Mouse (Mus musculus): ENCODE measurements around the gene Pgc. TPM values are rescaled to one million over a fixed set of nuclear protein-coding genes. Genes with fewer than 3 reads are reported as not detected.

The Pgc gene
- polyA plus RNA-seq, 1 experiment, result 0.32 TPM

GRCm38 (mm10) chr17:47735553-47736100 lies 9.0 kb downstream of the Pgc start:
- H3K27ac ChIP-seq (ENCODE audit: control insufficient read depth, insufficient read depth, low read depth, low read length), result no peak overlapping the region
- no peaks in the 10 kb centered on the region for H3K27me3 ChIP-seq (ENCODE audit: control insufficient read depth, insufficient read depth, low read length)
- H3K4me1 ChIP-seq (ENCODE audit: control insufficient read depth, insufficient read depth, low read length), result peaks cover 13% of the 10 kb centered on the region
- H3K36me3 ChIP-seq (ENCODE audit: control insufficient read depth, insufficient read depth, low read length), result no peaks in the 10 kb centered on the region
- H3K4me3 ChIP-seq (ENCODE audit: control insufficient read depth, low read depth, low read length), result no peak overlapping the region
- TF ChIP-seq POLR2A (IDR thresholded peaks at IDR 0.05; ENCODE audit: control insufficient read depth, low read depth, low read length) (no peak), CTCF (IDR thresholded peaks at IDR 0.05; ENCODE audit: control insufficient read depth, insufficient read depth, insufficient replicate concordance, low read depth, low read length) (no peak)

GRCm38 (mm10) chr17:47736856-47737255 lies 10.2 kb downstream of the Pgc start, which contains the start of gene Tfeb:
TSS of gene Tfeb (plus strand) at chr17:47737030.
- H3K27ac ChIP-seq (ENCODE audit: control insufficient read depth, insufficient read depth, low read depth, low read length), result peak within 1 kb of the TSS; percentile 66
- TF ChIP-seq POLR2A (IDR thresholded peaks at IDR 0.05; ENCODE audit: control insufficient read depth, low read depth, low read length) (peak; percentile 65; the same call in 1 of the 2 replicates), CTCF (IDR thresholded peaks at IDR 0.05; ENCODE audit: control insufficient read depth, insufficient read depth, insufficient replicate concordance, low read depth, low read length) (peak; percentile 89)
- H3K27me3 ChIP-seq (ENCODE audit: control insufficient read depth, insufficient read depth, low read length), result no peaks in the 10 kb centered on the region

DNA sequence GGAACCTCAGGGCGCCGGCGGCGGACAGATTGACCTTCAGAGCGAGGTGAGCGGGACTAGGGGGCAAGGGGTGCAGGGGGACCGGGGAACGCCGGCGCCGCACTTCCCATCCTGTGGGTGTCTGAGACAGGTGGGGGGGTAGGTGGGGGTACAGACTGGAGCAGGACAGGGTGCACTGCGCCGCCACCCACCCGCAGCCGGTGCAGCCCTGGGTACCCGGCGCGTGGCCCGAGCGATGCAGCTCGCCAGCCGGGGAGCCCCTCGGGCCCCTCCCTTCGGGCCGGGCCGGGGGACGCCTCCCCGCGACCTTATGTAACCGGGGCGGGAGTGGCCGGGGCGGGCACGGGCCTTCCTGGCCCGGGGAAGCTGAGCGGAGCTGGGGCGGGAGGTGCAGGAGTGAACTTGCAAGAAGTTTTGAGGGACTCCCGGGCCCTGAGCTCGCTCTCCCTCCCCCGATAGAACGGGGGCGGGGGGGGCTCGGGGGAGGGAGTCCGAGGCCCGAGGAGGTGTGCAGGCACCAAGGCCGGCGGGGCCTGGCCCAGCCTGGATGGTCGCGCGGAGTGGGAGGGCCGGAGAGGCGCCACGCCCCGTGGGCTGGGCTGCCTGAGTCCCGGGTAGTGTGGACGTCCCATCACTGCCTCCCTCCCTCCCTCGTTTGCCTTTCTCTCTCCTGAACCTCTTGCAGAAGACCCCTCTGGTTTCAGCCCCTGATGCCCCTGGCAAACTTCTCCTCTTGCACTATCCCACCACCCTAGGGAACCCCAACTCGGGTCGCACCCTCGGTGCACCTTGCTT lies 10.8 kb downstream of the Pgc start:
- H3K4me3 ChIP-seq (ENCODE audit: control insufficient read depth, low read depth, low read length), result peak overlapping the region; percentile 90
- no peaks in the 10 kb centered on the region for H3K36me3 ChIP-seq (ENCODE audit: control insufficient read depth, insufficient read depth, low read length)
- H3K4me1 ChIP-seq (ENCODE audit: control insufficient read depth, insufficient read depth, low read length), result peaks cover 13% of the 10 kb centered on the region
- TF ChIP-seq CTCF (IDR thresholded peaks at IDR 0.05; ENCODE audit: control insufficient read depth, insufficient read depth, insufficient replicate concordance, low read depth, low read length) (no peak), POLR2A (IDR thresholded peaks at IDR 0.05; ENCODE audit: control insufficient read depth, low read depth, low read length) (no peak; the same call in 1 of the 2 replicates)
- H3K27ac ChIP-seq (ENCODE audit: control insufficient read depth, insufficient read depth, low read depth, low read length), result peak overlapping the region; percentile 66
- H3K27me3 ChIP-seq (ENCODE audit: control insufficient read depth, insufficient read depth, low read length), result no peaks in the 10 kb centered on the region

More at GRCm38 (mm10) chr17:47736856-47737255, 10.2 kb downstream of the Pgc start, which contains the start of gene Tfeb:
- H3K36me3 ChIP-seq (ENCODE audit: control insufficient read depth, insufficient read depth, low read length), result no peaks in the 10 kb centered on the region
- peak within 1 kb of the TSS; percentile 90 for H3K4me3 ChIP-seq (ENCODE audit: control insufficient read depth, low read depth, low read length)
- peaks cover 13% of the 10 kb centered on the region for H3K4me1 ChIP-seq (ENCODE audit: control insufficient read depth, insufficient read depth, low read length)

- H3K4me3 ChIP-seq (ENCODE audit: control insufficient read depth, low read depth, low read length), result peak overlapping the region; percentile 90
- H3K27ac ChIP-seq (ENCODE audit: control insufficient read depth, insufficient read depth, low read depth, low read length), result peak overlapping the region; percentile 57; the same call in 1 of the 2 replicates
- H3K36me3 ChIP-seq (ENCODE audit: control insufficient read depth, insufficient read depth, low read length), result no peaks in the 10 kb centered on the region
- H3K4me1 ChIP-seq (ENCODE audit: control insufficient read depth, insufficient read depth, low read length), result peaks cover 14% of the 10 kb centered on the region
- no peaks in the 10 kb centered on the region for H3K27me3 ChIP-seq (ENCODE audit: control insufficient read depth, insufficient read depth, low read length)
- TF ChIP-seq POLR2A (IDR thresholded peaks at IDR 0.05; ENCODE audit: control insufficient read depth, low read depth, low read length) (no peak), CTCF (IDR thresholded peaks at IDR 0.05; ENCODE audit: control insufficient read depth, insufficient read depth, insufficient replicate concordance, low read depth, low read length) (no peak)
These were observed 11.6 kb downstream of the Pgc start for GRCm38 (mm10) chr17:47738066-47738878.

DNA sequence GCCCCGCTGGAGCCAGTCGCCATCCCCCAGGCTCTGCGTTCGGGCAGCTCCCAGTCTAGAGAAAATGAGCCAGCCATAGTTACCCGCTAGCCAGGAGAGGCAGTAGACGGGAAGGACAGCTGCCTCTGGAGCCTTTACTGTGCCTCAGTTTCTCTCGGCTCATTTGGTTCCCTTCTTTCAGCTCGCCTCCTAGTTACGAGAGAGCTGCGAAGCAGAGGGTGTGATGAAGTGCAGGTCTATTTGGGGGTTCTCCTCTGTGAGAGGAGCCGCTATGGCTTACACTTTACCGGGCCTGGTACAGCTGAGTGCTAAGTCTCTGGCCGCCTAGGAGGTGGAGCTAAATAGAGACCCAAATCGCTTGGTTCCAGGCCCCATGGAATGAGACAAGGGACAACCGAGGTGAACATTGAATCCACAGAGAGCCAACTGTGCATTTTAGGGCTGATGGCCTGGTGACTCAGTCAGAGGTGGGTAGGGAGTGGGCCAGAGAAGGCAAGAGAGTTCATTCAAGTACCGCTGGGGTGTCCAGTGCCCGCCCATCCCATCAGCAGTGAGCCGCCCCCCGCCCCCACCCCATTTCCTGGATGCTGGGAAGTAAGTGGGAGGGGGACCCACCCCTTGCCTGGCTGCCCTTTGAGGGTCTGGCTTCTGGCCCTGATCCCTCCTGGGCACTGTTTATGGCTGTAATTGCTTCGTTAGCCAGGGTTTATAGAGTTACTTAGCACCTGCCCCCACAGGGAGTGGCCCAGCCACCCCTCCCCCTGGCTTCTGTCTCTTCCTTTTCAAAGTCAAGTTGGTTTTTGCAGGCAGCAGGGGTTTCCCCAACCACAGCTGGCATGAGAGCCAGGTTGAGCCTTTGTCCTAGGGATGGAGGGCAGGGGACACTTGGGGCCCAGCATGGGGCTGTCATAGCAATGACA lies 12.5 kb downstream of the Pgc start:
- Histone ChIP-seq H3K27ac (ENCODE audit: control insufficient read depth, insufficient read depth, low read depth, low read length) (no peak overlapping the region), H3K4me3 (ENCODE audit: control insufficient read depth, low read depth, low read length) (peak overlapping the region; percentile 90), H3K36me3 (ENCODE audit: control insufficient read depth, insufficient read depth, low read length) (no peaks in the 10 kb centered on the region), H3K4me1 (ENCODE audit: control insufficient read depth, insufficient read depth, low read length) (peaks cover 16% of the 10 kb centered on the region), H3K27me3 (ENCODE audit: control insufficient read depth, insufficient read depth, low read length) (no peaks in the 10 kb centered on the region)
- TF ChIP-seq CTCF (IDR thresholded peaks at IDR 0.05; ENCODE audit: control insufficient read depth, insufficient read depth, insufficient replicate concordance, low read depth, low read length) (no peak), POLR2A (IDR thresholded peaks at IDR 0.05; ENCODE audit: control insufficient read depth, low read depth, low read length) (no peak)

GRCm38 (mm10) chr17:47740186-47740585 lies 13.5 kb downstream of the Pgc start:
- no peak overlapping the region for H3K27ac ChIP-seq (ENCODE audit: control insufficient read depth, insufficient read depth, low read depth, low read length)
- H3K36me3 ChIP-seq (ENCODE audit: control insufficient read depth, insufficient read depth, low read length), result no peaks in the 10 kb centered on the region
- H3K27me3 ChIP-seq (ENCODE audit: control insufficient read depth, insufficient read depth, low read length), result no peaks in the 10 kb centered on the region
- no peak for TF ChIP-seq CTCF (IDR thresholded peaks at IDR 0.05; ENCODE audit: control insufficient read depth, insufficient read depth, insufficient replicate concordance, low read depth, low read length)
- TF ChIP-seq POLR2A (IDR thresholded peaks at IDR 0.05; ENCODE audit: control insufficient read depth, low read depth, low read length), result no peak
- peaks cover 16% of the 10 kb centered on the region for H3K4me1 ChIP-seq (ENCODE audit: control insufficient read depth, insufficient read depth, low read length)
- H3K4me3 ChIP-seq (ENCODE audit: control insufficient read depth, low read depth, low read length), result no peak overlapping the region
